Mouse (Mus musculus): ENCODE results near the gene Ryr3. TPM values are rescaled to one million over a fixed set of nuclear protein-coding genes. Genes with fewer than 3 reads are reported as not detected.

Ryr3 gene
- polyA plus RNA-seq, 1 experiment from 2014 or later = 0.39 TPM

DNA sequence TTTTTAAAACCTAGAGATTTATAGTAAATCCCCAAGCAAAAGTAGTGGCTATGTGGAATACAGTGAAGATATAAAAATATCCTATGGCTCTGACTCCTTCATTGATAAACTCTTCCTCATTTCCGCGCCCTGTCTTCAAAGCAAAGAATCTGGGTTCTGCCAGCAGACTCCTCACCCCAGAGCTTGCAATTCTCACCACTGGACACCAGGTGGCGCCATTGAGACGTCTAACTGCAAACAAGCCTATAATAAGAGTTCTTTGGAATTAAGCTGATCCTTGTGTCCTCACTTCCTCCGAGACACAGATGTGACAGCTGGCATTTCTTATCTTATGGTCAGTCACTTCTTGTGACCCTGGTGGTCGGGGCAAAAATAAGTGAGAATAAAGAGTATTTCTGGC lies 442.1 kb downstream of the Ryr3 start:
- H3K9ac ChIP-seq (ENCODE audit: low read length) = no peak overlapping the region
- H3K4me1 ChIP-seq (ENCODE audit: control insufficient read depth, insufficient read depth, low read length) = no peaks in the 10 kb centered on the region
- H3K4me2 ChIP-seq (ENCODE audit: low read depth, severe bottlenecking) = no peak overlapping the region
- no peak overlapping the region for H3K4me3 ChIP-seq (ENCODE audit: low read depth, low read length)
- DNase-seq (ENCODE audit: low spot score) (peak; percentile 89), ATAC-seq (ENCODE audit: insufficient number of reproducible peaks, low FRiP score, low TSS enrichment, low read depth) (no peak)
- WGBS = 30% methylated on average over 6 of the region's 6 CpGs
- no peaks in the 10 kb centered on the region for H3K9me3 ChIP-seq (ENCODE audit: control insufficient read depth, low read length)
- no peaks in the 10 kb centered on the region for H3K27me3 ChIP-seq (ENCODE audit: control insufficient read depth, insufficient read depth, low read length)
- H3K27ac ChIP-seq (replicated peaks; ENCODE audit: low read depth, low read length) = no peak overlapping the region
- no peaks in the 10 kb centered on the region for H3K36me3 ChIP-seq (ENCODE audit: control insufficient read depth, insufficient read depth, low read length)

DNA sequence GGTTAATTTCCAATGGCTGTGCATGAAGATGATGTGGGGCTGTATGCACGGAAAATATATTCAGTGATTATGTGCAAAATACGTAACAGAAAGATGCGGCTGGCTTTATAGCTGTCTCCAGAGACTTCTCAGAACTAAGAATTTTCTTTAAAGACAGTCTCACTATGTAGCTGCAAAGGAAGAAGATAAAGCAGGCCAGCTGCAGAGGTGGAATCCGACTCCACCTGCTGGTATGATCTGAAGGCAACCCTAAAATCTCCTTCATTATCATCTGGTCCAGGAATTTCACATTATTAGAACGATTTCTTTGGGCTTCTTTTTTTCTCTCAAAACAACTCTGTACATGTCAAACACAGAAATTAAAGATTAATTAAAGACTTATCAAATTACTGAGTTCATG lies 449.2 kb downstream of the Ryr3 start:
- H3K27me3 ChIP-seq (ENCODE audit: control insufficient read depth, insufficient read depth, low read length) = no peaks in the 10 kb centered on the region
- H3K4me3 ChIP-seq (ENCODE audit: low read depth, low read length) = no peak overlapping the region
- H3K9ac ChIP-seq (ENCODE audit: low read length) = no peak overlapping the region
- whole genome bisulfite sequencing = 88% methylated on average over 5 of the region's 5 CpGs
- H3K36me3 ChIP-seq (ENCODE audit: control insufficient read depth, insufficient read depth, low read length) = no peaks in the 10 kb centered on the region
- H3K9me3 ChIP-seq (ENCODE audit: control insufficient read depth, low read length) = no peaks in the 10 kb centered on the region
- no peaks in the 10 kb centered on the region for H3K4me1 ChIP-seq (ENCODE audit: control insufficient read depth, insufficient read depth, low read length)
- ATAC-seq (ENCODE audit: insufficient number of reproducible peaks, low FRiP score, low TSS enrichment, low read depth) = no peak
- no peak overlapping the region for H3K4me2 ChIP-seq (ENCODE audit: low read depth, severe bottlenecking)
- no peak for DNase-seq (ENCODE audit: low spot score)
- no peak overlapping the region for H3K27ac ChIP-seq (replicated peaks; ENCODE audit: low read depth, low read length)

DNA sequence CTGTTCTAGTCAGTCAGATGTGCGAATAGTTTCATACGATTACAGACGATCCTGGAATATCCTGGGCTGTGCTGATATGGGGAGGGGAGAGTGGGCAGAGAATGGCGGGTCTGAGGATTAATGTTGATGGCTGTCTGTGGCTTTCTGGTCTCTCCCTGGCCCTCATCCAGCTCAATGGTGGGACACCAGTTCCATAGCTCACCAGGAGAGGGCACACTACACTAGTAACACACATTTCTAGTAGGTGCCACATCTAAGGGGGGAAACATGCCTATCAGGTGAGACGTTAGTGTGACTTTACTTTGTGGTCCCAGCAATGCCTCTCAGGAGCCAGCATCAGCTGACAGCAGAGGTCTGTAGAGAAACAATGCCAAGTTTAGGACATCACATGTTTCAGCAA lies 451.9 kb downstream of the Ryr3 start:
- Histone ChIP-seq H3K27ac (replicated peaks; ENCODE audit: low read depth, low read length) (no peak overlapping the region), H3K36me3 (ENCODE audit: control insufficient read depth, insufficient read depth, low read length) (no peaks in the 10 kb centered on the region), H3K9me3 (ENCODE audit: control insufficient read depth, low read length) (no peaks in the 10 kb centered on the region), H3K4me3 (ENCODE audit: low read depth, low read length) (no peak overlapping the region), H3K27me3 (ENCODE audit: control insufficient read depth, insufficient read depth, low read length) (no peaks in the 10 kb centered on the region), H3K4me2 (ENCODE audit: low read depth, severe bottlenecking) (no peak overlapping the region), H3K4me1 (ENCODE audit: control insufficient read depth, insufficient read depth, low read length) (no peaks in the 10 kb centered on the region), H3K9ac (ENCODE audit: low read length) (no peak overlapping the region)
- DNase-seq (ENCODE audit: low spot score) (peak; percentile 32), ATAC-seq (ENCODE audit: insufficient number of reproducible peaks, low FRiP score, low TSS enrichment, low read depth) (no peak)
- whole genome bisulfite sequencing = 63% methylated on average over 5 of the region's 5 CpGs

DNA sequence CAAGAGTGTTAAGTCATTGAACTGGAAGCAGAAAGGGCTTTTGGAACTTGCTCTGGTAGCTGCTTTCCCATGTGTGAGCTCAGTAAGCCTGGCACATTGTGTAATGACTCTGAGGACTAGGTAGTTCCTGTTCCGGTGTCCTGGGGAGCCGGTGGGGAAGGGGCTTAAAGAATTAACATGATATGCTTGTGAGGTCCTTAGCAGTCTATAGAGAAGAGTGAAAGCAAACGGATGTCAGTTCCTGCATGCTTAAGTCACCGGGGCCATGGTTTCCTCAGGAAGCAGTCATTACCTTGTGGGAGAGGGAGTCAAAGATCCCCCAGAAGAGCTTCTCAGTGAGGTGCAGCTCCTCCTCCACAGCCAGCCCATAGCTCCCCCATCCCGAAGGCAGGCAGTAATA lies 452.6 kb downstream of the Ryr3 start:
- WGBS = 65% methylated on average over 5 of the region's 5 CpGs
- Histone ChIP-seq H3K27ac (replicated peaks; ENCODE audit: low read depth, low read length) (no peak overlapping the region), H3K4me3 (ENCODE audit: low read depth, low read length) (no peak overlapping the region), H3K4me1 (ENCODE audit: control insufficient read depth, insufficient read depth, low read length) (no peaks in the 10 kb centered on the region), H3K9ac (ENCODE audit: low read length) (no peak overlapping the region), H3K9me3 (ENCODE audit: control insufficient read depth, low read length) (no peaks in the 10 kb centered on the region), H3K4me2 (ENCODE audit: low read depth, severe bottlenecking) (no peak overlapping the region), H3K36me3 (ENCODE audit: control insufficient read depth, insufficient read depth, low read length) (no peaks in the 10 kb centered on the region), H3K27me3 (ENCODE audit: control insufficient read depth, insufficient read depth, low read length) (no peaks in the 10 kb centered on the region)
- ATAC-seq (ENCODE audit: insufficient number of reproducible peaks, low FRiP score, low TSS enrichment, low read depth) (no peak), DNase-seq (ENCODE audit: low spot score) (no peak)

DNA sequence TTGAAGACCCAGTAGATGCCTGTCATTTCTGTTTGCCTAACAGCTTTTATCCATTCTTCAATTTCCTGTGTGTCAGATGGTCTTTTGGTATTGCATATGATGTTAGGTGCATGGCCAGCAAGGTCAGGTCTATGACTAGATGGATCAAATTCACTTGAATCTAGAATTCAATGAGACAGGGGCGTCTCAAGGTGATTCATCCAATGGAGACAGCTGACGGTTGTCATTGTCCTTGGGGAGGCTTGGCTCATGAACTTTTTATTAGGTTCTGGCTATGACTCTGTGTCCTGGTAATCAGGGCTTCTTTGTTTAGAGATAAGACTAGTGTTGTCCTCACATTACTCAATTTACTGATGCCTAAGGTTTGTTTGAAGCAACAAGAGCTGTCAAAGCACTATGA lies 454.9 kb downstream of the Ryr3 start:
- no peaks in the 10 kb centered on the region for H3K9me3 ChIP-seq (ENCODE audit: control insufficient read depth, low read length)
- H3K36me3 ChIP-seq (ENCODE audit: control insufficient read depth, insufficient read depth, low read length) = no peaks in the 10 kb centered on the region
- no peak overlapping the region for H3K4me2 ChIP-seq (ENCODE audit: low read depth, severe bottlenecking)
- no peaks in the 10 kb centered on the region for H3K4me1 ChIP-seq (ENCODE audit: control insufficient read depth, insufficient read depth, low read length)
- no peak overlapping the region for H3K27ac ChIP-seq (replicated peaks; ENCODE audit: low read depth, low read length)
- H3K9ac ChIP-seq (ENCODE audit: low read length) = no peak overlapping the region
- ATAC-seq (ENCODE audit: insufficient number of reproducible peaks, low FRiP score, low TSS enrichment, low read depth) (no peak), DNase-seq (ENCODE audit: low spot score) (no peak)
- no peaks in the 10 kb centered on the region for H3K27me3 ChIP-seq (ENCODE audit: control insufficient read depth, insufficient read depth, low read length)
- WGBS = 79% methylated on average over 2 of the region's 2 CpGs
- H3K4me3 ChIP-seq (ENCODE audit: low read depth, low read length) = no peak overlapping the region

DNA sequence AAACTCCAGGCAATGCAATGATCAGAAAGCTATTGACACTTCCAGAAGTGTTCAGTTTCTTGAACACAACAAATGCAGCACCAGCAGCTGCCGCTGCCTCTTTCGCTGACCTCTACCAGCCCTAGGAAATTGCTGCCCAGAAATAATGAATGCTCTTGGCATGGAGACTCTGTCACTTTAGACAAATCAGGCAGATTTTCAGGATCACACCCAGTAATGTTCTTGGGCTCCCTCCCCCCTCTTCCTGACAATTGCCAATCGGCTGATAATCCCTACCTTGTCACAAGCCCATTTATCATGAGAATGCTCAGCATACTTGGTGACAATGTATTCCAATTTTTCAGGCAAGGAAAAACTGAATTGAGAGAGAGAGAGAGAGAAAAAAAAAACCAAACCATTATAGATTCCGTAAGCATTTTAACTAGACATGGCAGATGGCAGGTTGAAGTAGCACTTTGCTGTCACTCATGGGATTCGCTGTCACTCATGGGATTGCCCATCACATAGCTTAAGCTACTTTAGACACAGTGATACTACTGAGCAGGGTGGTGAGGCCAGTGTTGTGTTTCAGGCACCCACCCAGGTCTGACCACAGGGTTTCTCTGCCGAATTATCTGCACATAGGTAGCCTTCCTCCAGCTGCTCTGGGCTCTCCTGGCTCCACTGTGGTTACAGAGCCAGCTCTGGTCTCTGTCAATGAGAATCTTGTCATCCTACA lies 455.5 kb downstream of the Ryr3 start:
- no peaks in the 10 kb centered on the region for H3K36me3 ChIP-seq (ENCODE audit: control insufficient read depth, insufficient read depth, low read length)
- DNase-seq (ENCODE audit: low spot score) (no peak), ATAC-seq (ENCODE audit: insufficient number of reproducible peaks, low FRiP score, low TSS enrichment, low read depth) (no peak)
- no peaks in the 10 kb centered on the region for H3K9me3 ChIP-seq (ENCODE audit: control insufficient read depth, low read length)
- no peaks in the 10 kb centered on the region for H3K27me3 ChIP-seq (ENCODE audit: control insufficient read depth, insufficient read depth, low read length)
- WGBS = 80% methylated on average over 6 of the region's 6 CpGs
- no peak overlapping the region for H3K9ac ChIP-seq (ENCODE audit: low read length)
- no peak overlapping the region for H3K4me3 ChIP-seq (ENCODE audit: low read depth, low read length)
- no peaks in the 10 kb centered on the region for H3K4me1 ChIP-seq (ENCODE audit: control insufficient read depth, insufficient read depth, low read length)
- H3K27ac ChIP-seq (replicated peaks; ENCODE audit: low read depth, low read length) = no peak overlapping the region
- no peak overlapping the region for H3K4me2 ChIP-seq (ENCODE audit: low read depth, severe bottlenecking)

DNA sequence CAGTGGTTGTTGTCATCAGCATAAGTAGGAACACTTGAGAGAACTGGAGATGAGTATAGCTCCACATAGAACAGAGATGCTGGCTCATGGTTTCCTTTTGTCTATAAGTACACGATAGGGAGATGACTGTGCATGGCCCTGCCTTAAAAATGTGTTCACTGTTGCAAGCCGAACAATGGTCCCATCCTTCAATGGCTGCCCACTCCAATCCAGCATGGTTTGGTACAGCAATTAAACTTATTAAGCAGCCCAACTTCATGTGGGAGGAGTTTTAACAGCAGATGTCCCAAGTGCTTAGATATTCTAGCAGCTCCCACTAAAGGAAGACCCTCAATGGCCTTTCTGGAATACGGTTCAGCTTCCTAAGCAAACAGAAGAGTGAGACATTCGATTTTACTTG lies 456.2 kb downstream of the Ryr3 start:
- WGBS = 83% methylated on average over 4 of the region's 4 CpGs
- H3K4me2 ChIP-seq (ENCODE audit: low read depth, severe bottlenecking) = no peak overlapping the region
- no peak overlapping the region for H3K27ac ChIP-seq (replicated peaks; ENCODE audit: low read depth, low read length)
- no peak overlapping the region for H3K4me3 ChIP-seq (ENCODE audit: low read depth, low read length)
- H3K9ac ChIP-seq (ENCODE audit: low read length) = no peak overlapping the region
- no peaks in the 10 kb centered on the region for H3K27me3 ChIP-seq (ENCODE audit: control insufficient read depth, insufficient read depth, low read length)
- H3K36me3 ChIP-seq (ENCODE audit: control insufficient read depth, insufficient read depth, low read length) = no peaks in the 10 kb centered on the region
- H3K9me3 ChIP-seq (ENCODE audit: control insufficient read depth, low read length) = no peaks in the 10 kb centered on the region
- ATAC-seq (ENCODE audit: insufficient number of reproducible peaks, low FRiP score, low TSS enrichment, low read depth) (no peak), DNase-seq (ENCODE audit: low spot score) (no peak)
- no peaks in the 10 kb centered on the region for H3K4me1 ChIP-seq (ENCODE audit: control insufficient read depth, insufficient read depth, low read length)

DNA sequence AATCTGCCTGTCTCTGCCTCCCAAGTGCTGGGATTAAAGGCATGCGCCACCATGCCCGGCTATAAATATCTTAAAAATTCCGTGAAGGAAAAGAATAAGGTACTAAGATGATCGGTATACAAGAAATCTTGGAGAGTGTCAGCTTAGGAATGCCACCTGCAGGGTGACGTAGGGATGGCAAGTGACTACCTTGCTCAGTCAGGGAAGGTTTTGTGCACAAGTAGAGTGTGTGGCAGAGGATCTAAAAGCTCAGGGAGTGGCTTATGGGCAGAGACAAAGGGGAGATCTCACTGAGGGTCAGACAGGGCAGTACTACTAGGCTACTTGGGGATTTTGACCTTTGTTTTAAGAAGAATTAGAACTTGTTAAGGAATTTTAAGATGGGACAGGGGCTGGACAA lies 457.2 kb downstream of the Ryr3 start:
- no peak overlapping the region for H3K4me3 ChIP-seq (ENCODE audit: low read depth, low read length)
- WGBS = 79% methylated on average over 5 of the region's 5 CpGs
- no peak for ATAC-seq (ENCODE audit: insufficient number of reproducible peaks, low FRiP score, low TSS enrichment, low read depth)

DNA sequence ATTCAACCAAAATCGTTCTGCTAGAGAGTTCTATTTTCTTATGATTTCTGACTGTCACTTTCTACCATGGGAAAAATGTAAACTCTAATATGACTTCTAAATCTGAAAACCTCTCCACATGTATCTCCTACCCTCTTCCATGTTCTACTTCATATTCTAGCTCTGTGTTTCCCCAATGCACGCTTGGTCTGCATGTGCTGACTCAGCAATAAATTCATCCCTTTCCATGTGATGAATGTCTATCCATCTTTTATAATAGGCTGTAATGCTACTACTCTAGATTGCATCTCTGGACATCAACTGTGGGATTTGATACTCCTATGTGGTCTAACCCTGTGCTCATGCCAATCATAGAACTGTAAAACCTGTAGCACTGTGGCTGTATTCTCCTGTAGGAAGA lies 458.2 kb downstream of the Ryr3 start:
- no peaks in the 10 kb centered on the region for H3K4me1 ChIP-seq (ENCODE audit: control insufficient read depth, insufficient read depth, low read length)
- DNase-seq (ENCODE audit: low spot score) (no peak), ATAC-seq (ENCODE audit: insufficient number of reproducible peaks, low FRiP score, low TSS enrichment, low read depth) (no peak)
- H3K9me3 ChIP-seq (ENCODE audit: control insufficient read depth, low read length) = no peaks in the 10 kb centered on the region
- no peak overlapping the region for H3K4me3 ChIP-seq (ENCODE audit: low read depth, low read length)
- no peak overlapping the region for H3K9ac ChIP-seq (ENCODE audit: low read length)
- H3K4me2 ChIP-seq (ENCODE audit: low read depth, severe bottlenecking) = no peak overlapping the region
- H3K27me3 ChIP-seq (ENCODE audit: control insufficient read depth, insufficient read depth, low read length) = no peaks in the 10 kb centered on the region
- no peak overlapping the region for H3K27ac ChIP-seq (replicated peaks; ENCODE audit: low read depth, low read length)
- H3K36me3 ChIP-seq (ENCODE audit: control insufficient read depth, insufficient read depth, low read length) = no peaks in the 10 kb centered on the region
- 96% methylated on average over 2 of the region's 2 CpGs for WGBS

More for the DNA sequence above, 457.2 kb downstream of the Ryr3 start:
- H3K36me3 ChIP-seq (ENCODE audit: control insufficient read depth, insufficient read depth, low read length) = no peaks in the 10 kb centered on the region
- no peak overlapping the region for H3K27ac ChIP-seq (replicated peaks; ENCODE audit: low read depth, low read length)
- H3K9me3 ChIP-seq (ENCODE audit: control insufficient read depth, low read length) = no peaks in the 10 kb centered on the region
- DNase-seq (ENCODE audit: low spot score) = no peak
- H3K4me2 ChIP-seq (ENCODE audit: low read depth, severe bottlenecking) = no peak overlapping the region
- H3K4me1 ChIP-seq (ENCODE audit: control insufficient read depth, insufficient read depth, low read length) = no peaks in the 10 kb centered on the region
- H3K27me3 ChIP-seq (ENCODE audit: control insufficient read depth, insufficient read depth, low read length) = no peaks in the 10 kb centered on the region
- no peak overlapping the region for H3K9ac ChIP-seq (ENCODE audit: low read length)
